Mouse (Mus musculus) gastrocnemius, postnatal 10 days (tissue): ENCODE measurements around the gene Gm527. TPM values are rescaled to one million over a fixed set of nuclear protein-coding genes. Genes with fewer than 3 reads are reported as not detected.

Source experiments
- DNase-seq: peaks from one replicate; pipeline ENCODE4 v3.0.0; 2021; ENCODE audit warnings: mixed read lengths
- long read RNA-seq, 2 experiments: library from polyadenylated mRNA; stranded (forward); transcript quantifications; one replicate each; pipeline ENCODE4 v2.0.0; 2021
- total RNA-seq, 2 experiments: library from RNA; stranded (reverse); gene quantifications; 2 replicates each; pipeline ENCODE4 v1.2.3; 2021

The Gm527 gene
- 1 to 10 TPM; 5.0 to 6.1 TPM for total RNA-seq
- long read RNA-seq, experiment 1, partial matches to known transcripts, result 0 of 1 reads
- long read RNA-seq, experiment 1, other reads (novel, unspliced or antisense), result 0 of 1 reads
- long read RNA-seq, experiment 2, partial matches to known transcripts, result 0 of 4 reads
- long read RNA-seq, experiment 2, other reads (novel, unspliced or antisense), result 0 of 4 reads

GRCm38 (mm10) chr12:64917578-64918471 is at the start of gene Gm527:
Gene Gm527 (plus strand): TSS chr12:64917906.
- peak; percentile 94 for DNase-seq

- DNase-seq, result no peak
Measured at GRCm38 (mm10) chr12:64871103-64871502, 46.6 kb upstream of the Gm527 start.

- DNase-seq, result peak; percentile 68
Measured at GRCm38 (mm10) chr12:64897060-64897730, 20.5 kb upstream of the Gm527 start.

- peak; percentile 52 for DNase-seq
Measured at GRCm38 (mm10) chr12:64902506-64902905, 15.2 kb upstream of the Gm527 start.

GRCm38 (mm10) chr12:64903186-64903585 is 14.5 kb upstream of the Gm527 start:
- no peak for DNase-seq

- DNase-seq, result no peak
Measured at GRCm38 (mm10) chr12:64912996-64913395, 4.7 kb upstream of the Gm527 start.

- no peak for DNase-seq
Measured at GRCm38 (mm10) chr12:64916735-64917134, 971 bp upstream of the Gm527 start.

GRCm38 (mm10) chr12:64937493-64937892 is 19.8 kb downstream of the Gm527 start:
- DNase-seq, result no peak

- no peak for DNase-seq
Measured at GRCm38 (mm10) chr12:64964560-64964959, 46.9 kb downstream of the Gm527 start.

GRCm38 (mm10) chr12:64965124-64966026 is 47.7 kb downstream of the Gm527 start, which contains the start of the genes Klhl28 and Togaram1:
Gene Klhl28 (minus strand): TSS chr12:64965534.
Gene Togaram1 (plus strand): TSS chr12:64965804.
- peak; percentile 97 for DNase-seq

GRCm38 (mm10) chr12:64966101-64966631 is 48.5 kb downstream of the Gm527 start:
- peak; percentile 55 for DNase-seq

- DNase-seq, result no peak
Measured at GRCm38 (mm10) chr12:64966652-64967435, 49.1 kb downstream of the Gm527 start.

GRCm38 (mm10) chr12:64967470-64967869 is 49.8 kb downstream of the Gm527 start:
- no peak for DNase-seq

- no peak for DNase-seq
Measured at GRCm38 (mm10) chr12:64968067-64968466, 50.4 kb downstream of the Gm527 start.

- DNase-seq, result no peak
Measured at GRCm38 (mm10) chr12:64971399-64971798, 53.7 kb downstream of the Gm527 start.

- DNase-seq, result no peak
Measured at GRCm38 (mm10) chr12:64972063-64972462, 54.4 kb downstream of the Gm527 start.
